Mouse (Mus musculus): ENCODE measurements around the gene Slc36a1. TPM values are rescaled to one million over a fixed set of nuclear protein-coding genes. Genes with fewer than 3 reads are reported as not detected.

Gene Slc36a1
- polyA plus RNA-seq, 1 experiment from 2014 or later: 1.5 TPM

DNA sequence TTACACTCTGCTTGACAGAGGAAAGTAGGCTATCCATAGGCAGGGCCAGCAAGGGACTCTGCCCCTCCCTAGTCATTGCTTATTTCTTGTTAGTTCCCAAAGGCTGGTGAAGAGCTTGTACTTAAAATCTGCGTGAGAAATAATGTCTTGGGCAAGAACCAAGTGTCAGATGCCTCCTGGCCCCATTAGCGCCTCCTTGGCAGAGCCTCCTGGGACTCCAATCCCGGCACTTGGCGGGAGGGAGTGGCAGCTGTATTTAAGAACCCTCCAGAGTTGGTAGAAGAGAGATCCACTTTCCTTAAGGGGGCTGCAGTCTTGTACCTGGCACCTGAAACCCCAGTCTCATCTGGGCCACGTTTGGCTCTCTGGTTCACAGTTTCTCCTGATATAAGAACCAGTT lies 10.0 kb downstream of the Slc36a1 start:
- no peak for ATAC-seq (ENCODE audit: low FRiP score)
- Histone ChIP-seq H3K4me3 (no peak overlapping the region), H3K9me3 (replicated peaks) (peaks cover 6% of the 10 kb centered on the region; the same call in 1 of the 2 replicates), H3K4me1 (0 out of 2 replicates have a peak, but pooled peaks cover 7% of the 10 kb centered on the region), H3K36me3 (peaks cover 7% of the 10 kb centered on the region; the same call in 1 of the 2 replicates), H3K9ac (no peak overlapping the region), H3K27me3 (no peaks in the 10 kb centered on the region), H3K27ac (no peak overlapping the region), H3K4me2 (replicated peaks) (no peak overlapping the region)
- 89% methylated on average over 5 of the region's 5 CpGs for WGBS

DNA sequence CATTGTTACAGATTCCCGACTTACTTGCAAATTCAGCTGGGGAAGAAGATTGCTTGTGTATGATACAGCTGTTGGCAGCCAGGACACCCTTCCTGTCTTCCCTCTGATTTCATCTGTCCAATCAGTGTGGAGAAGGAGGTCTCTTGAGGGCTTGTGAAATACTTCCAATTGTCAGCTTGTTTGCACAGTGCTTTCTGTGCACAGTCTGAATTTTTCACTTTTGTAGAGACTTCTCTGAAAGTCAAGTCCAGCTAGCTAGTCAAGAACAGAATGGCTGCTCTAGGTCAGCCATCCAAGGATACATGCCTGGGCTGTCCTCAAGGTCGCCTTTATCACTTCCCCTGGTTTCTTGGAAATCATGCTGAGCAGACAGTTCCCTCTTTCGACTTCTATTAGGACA lies 10.8 kb downstream of the Slc36a1 start:
- Histone ChIP-seq H3K4me1 (no peaks in the 10 kb centered on the region), H3K4me3 (no peak overlapping the region), H3K9me3 (replicated peaks) (peaks cover 6% of the 10 kb centered on the region; the same call in 1 of the 2 replicates), H3K4me2 (replicated peaks) (no peak overlapping the region), H3K27me3 (no peaks in the 10 kb centered on the region), H3K27ac (no peak overlapping the region), H3K9ac (no peak overlapping the region), H3K36me3 (peaks cover 14% of the 10 kb centered on the region; the same call in 1 of the 2 replicates)
- no peak for ATAC-seq (ENCODE audit: low FRiP score)
- 84% methylated on average over 3 of the region's 3 CpGs for WGBS

DNA sequence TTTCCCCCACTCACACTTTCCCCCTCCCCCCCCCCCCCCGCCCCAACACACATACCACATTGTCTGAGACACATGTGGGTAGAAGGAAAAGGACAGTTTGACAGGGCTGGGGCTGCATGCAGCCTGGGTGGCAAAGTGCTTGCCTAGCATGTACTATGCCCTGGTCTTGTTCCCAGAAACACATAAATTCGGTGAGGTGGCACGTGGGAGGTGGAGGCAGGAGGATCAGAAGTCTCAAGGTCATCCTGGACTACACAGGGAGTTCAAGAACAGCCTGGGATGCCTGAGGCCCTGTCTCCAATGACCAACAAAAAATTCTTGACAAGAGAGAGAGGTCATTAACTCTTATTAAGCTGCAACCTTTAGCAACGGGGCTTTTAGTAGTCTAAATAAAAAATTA lies 11.9 kb downstream of the Slc36a1 start:
- H3K36me3 ChIP-seq: peaks cover 21% of the 10 kb centered on the region; the same call in 1 of the 2 replicates
- H3K9me3 ChIP-seq (replicated peaks): peaks cover 6% of the 10 kb centered on the region; the same call in 1 of the 2 replicates
- H3K27me3 ChIP-seq: no peaks in the 10 kb centered on the region
- WGBS: 69% methylated on average over 3 of the region's 4 CpGs
- H3K4me3 ChIP-seq: no peak overlapping the region
- H3K4me2 ChIP-seq (replicated peaks): no peak overlapping the region
- no peak overlapping the region for H3K27ac ChIP-seq
- no peaks in the 10 kb centered on the region for H3K4me1 ChIP-seq
- H3K9ac ChIP-seq: no peak overlapping the region
- ATAC-seq (ENCODE audit: low FRiP score): no peak

DNA sequence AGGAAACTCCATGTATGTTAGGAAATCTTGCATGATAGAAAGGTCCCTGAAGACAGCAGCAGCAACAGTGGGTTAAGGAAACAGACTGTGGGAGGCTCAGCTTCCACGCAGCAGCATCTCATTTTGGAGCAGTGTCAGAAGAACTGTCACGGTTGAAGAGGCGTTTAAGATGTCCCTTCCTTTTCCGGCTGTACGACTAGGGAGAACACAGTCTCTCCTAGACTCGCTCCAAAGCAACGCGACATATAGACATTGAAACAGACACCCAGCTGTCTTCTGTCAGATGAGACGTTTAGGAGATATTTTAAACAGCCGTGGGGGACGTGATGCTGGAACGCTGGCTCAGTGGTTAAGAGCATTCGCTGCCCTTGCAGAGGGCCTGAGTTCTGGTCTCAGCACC lies 12.7 kb downstream of the Slc36a1 start:
- H3K27me3 ChIP-seq: no peaks in the 10 kb centered on the region
- peaks cover 6% of the 10 kb centered on the region; the same call in 1 of the 2 replicates for H3K9me3 ChIP-seq (replicated peaks)
- no peaks in the 10 kb centered on the region for H3K4me1 ChIP-seq
- no peak overlapping the region for H3K27ac ChIP-seq
- peaks cover 26% of the 10 kb centered on the region for H3K36me3 ChIP-seq
- H3K4me2 ChIP-seq (replicated peaks): no peak overlapping the region
- no peak for ATAC-seq (ENCODE audit: low FRiP score)
- WGBS: 81% methylated on average over 13 of the region's 13 CpGs
- no peak overlapping the region for H3K4me3 ChIP-seq
- H3K9ac ChIP-seq: no peak overlapping the region

DNA sequence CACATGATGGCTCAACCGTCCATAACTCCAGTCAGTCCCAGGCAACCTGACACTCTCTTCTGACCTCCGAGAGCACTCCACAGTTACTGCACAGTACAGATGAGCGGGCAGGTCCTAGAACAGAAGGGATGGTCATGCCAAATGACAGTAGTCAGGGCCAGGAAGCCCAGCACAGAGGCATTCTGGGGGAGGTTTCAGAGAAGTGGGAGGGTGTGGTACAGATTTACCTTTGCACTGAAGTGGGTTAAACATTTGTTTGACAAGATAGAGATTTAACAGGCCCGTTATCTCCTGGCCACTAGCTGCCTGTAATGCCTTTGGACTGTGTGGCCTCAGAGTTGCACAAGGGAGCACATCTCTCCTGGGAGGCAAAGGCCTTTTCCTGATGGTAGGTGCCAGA lies 13.3 kb downstream of the Slc36a1 start:
- WGBS: 87% methylated on average over 4 of the region's 4 CpGs
- no peak overlapping the region for H3K4me2 ChIP-seq (replicated peaks)
- H3K4me1 ChIP-seq: no peaks in the 10 kb centered on the region
- no peak overlapping the region for H3K9ac ChIP-seq
- peaks cover 32% of the 10 kb centered on the region for H3K36me3 ChIP-seq
- H3K27ac ChIP-seq: no peak overlapping the region
- ATAC-seq (ENCODE audit: low FRiP score): no peak
- H3K9me3 ChIP-seq (replicated peaks): peaks cover 6% of the 10 kb centered on the region; the same call in 1 of the 2 replicates
- no peaks in the 10 kb centered on the region for H3K27me3 ChIP-seq
- H3K4me3 ChIP-seq: no peak overlapping the region

DNA sequence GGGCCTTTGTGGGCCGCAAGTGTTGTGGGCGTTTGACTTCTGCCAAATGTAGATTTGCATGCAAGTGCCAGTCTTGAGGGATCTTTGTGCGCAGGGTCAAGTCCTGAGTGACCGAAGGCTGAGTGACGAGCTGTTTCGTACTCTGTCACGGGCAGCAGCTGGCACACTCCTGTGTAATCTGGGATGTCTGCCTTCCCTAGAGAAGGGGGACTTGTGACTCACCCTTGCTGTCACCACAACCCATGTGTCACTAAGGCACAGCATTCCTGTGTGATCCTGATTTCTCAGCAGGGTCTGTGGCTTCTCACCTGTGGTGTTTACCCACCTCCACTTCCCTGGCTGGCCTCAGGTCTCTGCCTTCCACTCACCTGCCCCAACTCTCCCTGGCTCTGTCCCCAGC lies 13.7 kb downstream of the Slc36a1 start:
- no peaks in the 10 kb centered on the region for H3K27me3 ChIP-seq
- H3K4me3 ChIP-seq: no peak overlapping the region
- H3K4me2 ChIP-seq (replicated peaks): no peak overlapping the region
- no peaks in the 10 kb centered on the region for H3K4me1 ChIP-seq
- no peak overlapping the region for H3K9ac ChIP-seq
- 97% methylated on average over 7 of the region's 7 CpGs for WGBS
- H3K27ac ChIP-seq: no peak overlapping the region
- peaks cover 1% of the 10 kb centered on the region; the same call in 1 of the 2 replicates for H3K9me3 ChIP-seq (replicated peaks)
- peaks cover 36% of the 10 kb centered on the region for H3K36me3 ChIP-seq
- no peak for ATAC-seq (ENCODE audit: low FRiP score)

DNA sequence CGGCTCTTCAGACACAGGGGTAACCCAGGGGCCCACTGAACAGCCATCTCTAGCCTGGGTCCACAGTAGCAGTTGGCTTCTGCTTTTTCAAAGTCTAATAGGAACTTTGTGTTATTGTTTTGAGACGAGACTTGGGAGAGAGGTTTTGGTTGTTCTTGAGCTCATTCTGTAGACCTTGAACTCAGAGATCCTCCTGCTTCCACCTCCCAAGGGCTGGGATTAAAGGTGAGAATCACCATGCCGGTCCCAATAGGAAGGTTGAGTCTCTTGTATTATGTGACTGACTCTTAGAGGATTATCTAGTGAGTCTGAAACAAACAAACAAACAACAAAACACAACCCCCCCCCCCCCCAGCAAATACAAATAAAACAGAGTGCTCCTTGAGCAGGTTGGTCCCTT lies 14.3 kb downstream of the Slc36a1 start:
- no peaks in the 10 kb centered on the region for H3K27me3 ChIP-seq
- ATAC-seq (ENCODE audit: low FRiP score): no peak
- H3K36me3 ChIP-seq: peaks cover 42% of the 10 kb centered on the region
- 93% methylated on average over 3 of the region's 3 CpGs for WGBS
- no peak overlapping the region for H3K4me2 ChIP-seq (replicated peaks)
- H3K9ac ChIP-seq: no peak overlapping the region
- no peak overlapping the region for H3K27ac ChIP-seq
- no peaks in the 10 kb centered on the region for H3K9me3 ChIP-seq (replicated peaks)
- no peaks in the 10 kb centered on the region for H3K4me1 ChIP-seq
- H3K4me3 ChIP-seq: no peak overlapping the region

DNA sequence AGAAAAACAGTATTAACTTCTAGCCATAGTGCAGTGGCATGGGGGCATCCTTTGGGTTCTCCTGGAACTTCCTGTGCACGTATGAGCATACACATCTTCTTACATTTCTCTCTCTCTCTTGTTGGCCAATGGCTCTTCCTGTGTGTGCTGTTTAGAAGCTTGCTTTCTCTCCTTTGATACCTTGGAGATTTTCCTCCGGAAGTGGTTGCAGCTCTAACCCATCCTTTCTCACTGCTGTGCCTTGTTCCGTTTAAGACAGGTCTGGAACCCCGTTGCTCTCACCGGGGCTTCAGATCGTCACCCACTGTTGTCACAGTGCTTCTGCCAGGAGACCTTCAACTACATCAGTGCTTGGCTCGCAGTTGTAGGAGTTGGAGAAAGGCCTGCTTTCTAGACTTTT lies 17.2 kb downstream of the Slc36a1 start:
- no peak overlapping the region for H3K4me2 ChIP-seq (replicated peaks)
- no peak overlapping the region for H3K9ac ChIP-seq
- ATAC-seq (ENCODE audit: low FRiP score): no peak
- H3K4me1 ChIP-seq: no peaks in the 10 kb centered on the region
- H3K27ac ChIP-seq: no peak overlapping the region
- H3K36me3 ChIP-seq: peaks cover 68% of the 10 kb centered on the region
- no peak overlapping the region for H3K4me3 ChIP-seq
- 91% methylated on average over 7 of the region's 7 CpGs for WGBS
- no peaks in the 10 kb centered on the region for H3K9me3 ChIP-seq (replicated peaks)
- H3K27me3 ChIP-seq: no peaks in the 10 kb centered on the region

DNA sequence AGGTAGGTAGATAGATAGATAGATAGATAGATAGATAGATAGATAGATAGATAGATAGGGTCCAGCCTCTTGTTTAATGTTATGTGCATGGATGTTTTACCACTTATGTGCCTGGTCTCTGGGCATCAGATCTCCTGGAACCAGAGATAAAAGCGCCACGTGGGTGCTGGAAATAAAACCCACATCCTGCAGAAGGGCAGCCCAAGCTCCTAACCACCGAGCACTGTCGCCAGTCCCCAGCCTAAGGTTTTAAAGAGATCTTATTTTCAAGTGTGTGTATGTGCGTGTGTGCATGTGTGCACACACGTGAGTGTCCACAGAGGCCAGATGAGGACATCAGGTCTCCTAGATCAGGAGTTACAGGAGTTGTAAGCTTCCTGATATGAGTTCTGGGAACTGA lies 26.9 kb downstream of the Slc36a1 start:
- H3K27me3 ChIP-seq: no peaks in the 10 kb centered on the region
- H3K4me2 ChIP-seq (replicated peaks): no peak overlapping the region
- H3K4me1 ChIP-seq: no peaks in the 10 kb centered on the region
- no peaks in the 10 kb centered on the region for H3K9me3 ChIP-seq (replicated peaks)
- H3K27ac ChIP-seq: no peak overlapping the region
- H3K9ac ChIP-seq: no peak overlapping the region
- whole genome bisulfite sequencing: 90% methylated on average over 6 of the region's 6 CpGs
- no peak overlapping the region for H3K4me3 ChIP-seq
- H3K36me3 ChIP-seq: peaks cover 43% of the 10 kb centered on the region
- no peak for ATAC-seq (ENCODE audit: low FRiP score)

DNA sequence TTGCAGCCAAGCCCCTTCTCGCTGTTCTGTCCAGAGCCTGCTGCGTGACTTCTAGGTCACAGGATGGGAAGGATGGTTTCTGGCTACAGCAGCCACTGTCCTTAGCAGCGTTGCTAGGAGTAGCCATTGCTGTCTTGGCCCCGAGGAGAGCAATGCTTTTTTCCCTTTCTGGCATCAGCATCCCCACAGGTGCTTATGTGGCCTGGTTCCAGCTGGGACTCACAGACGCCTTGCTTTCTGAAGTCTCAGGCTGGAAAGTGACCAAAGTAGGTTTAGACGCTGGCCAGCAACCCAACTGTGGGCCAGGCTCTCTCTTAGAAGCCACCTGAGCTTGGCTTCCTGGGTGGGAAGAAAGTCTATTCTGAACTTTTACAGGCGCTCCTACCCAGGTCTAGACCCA lies 30.1 kb downstream of the Slc36a1 start:
- Histone ChIP-seq H3K27ac (no peak overlapping the region), H3K36me3 (peaks cover 21% of the 10 kb centered on the region), H3K4me1 (no peaks in the 10 kb centered on the region), H3K9ac (no peak overlapping the region), H3K4me2 (replicated peaks) (no peak overlapping the region), H3K4me3 (no peak overlapping the region), H3K9me3 (replicated peaks) (no peaks in the 10 kb centered on the region), H3K27me3 (no peaks in the 10 kb centered on the region)
- no peak for ATAC-seq (ENCODE audit: low FRiP score)
- 87% methylated on average over 7 of the region's 7 CpGs for WGBS

DNA sequence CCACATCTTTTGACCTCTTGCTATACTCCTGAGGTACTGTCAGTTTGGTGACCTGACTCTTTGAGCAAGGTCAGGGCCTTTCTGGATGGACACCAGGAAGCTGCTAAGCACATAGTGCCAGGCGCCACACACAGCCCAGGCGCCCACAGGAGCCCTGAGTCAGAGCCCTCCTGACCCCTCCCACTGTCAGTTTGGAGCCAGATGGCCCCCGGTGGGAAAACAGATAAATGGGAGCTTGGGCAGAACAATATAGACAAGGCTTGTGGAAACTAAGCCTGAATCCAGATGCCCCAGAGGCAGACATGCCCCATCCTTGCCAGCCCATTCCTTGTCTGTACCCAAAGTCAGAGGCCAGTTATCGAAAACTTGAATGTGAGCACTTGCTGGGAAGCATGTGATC lies 30.6 kb downstream of the Slc36a1 start:
- Histone ChIP-seq H3K9me3 (replicated peaks) (no peaks in the 10 kb centered on the region), H3K4me2 (replicated peaks) (no peak overlapping the region), H3K36me3 (peaks cover 21% of the 10 kb centered on the region), H3K27me3 (no peaks in the 10 kb centered on the region), H3K9ac (no peak overlapping the region), H3K27ac (no peak overlapping the region), H3K4me3 (no peak overlapping the region), H3K4me1 (no peaks in the 10 kb centered on the region)
- ATAC-seq (ENCODE audit: low FRiP score): no peak
- whole genome bisulfite sequencing: 84% methylated on average over 4 of the region's 4 CpGs

DNA sequence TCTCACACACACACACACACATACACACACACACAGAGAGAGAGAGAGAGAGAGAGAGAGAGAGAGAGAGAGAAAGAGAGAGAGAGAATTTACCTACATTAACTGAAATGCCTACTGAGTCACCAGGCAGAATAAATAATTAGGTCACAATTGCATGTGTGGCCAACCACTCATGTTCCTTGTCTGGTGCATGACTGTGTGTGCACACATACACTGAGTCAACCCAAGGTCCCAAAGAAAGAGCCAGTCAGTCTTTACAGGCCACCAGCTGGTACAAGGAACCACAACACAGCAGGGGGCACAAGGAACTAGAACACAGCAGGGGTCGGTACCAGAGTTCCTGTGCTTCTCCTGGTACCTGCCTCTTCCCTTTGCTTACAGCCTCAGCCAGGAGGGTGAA lies 32.7 kb downstream of the Slc36a1 start:
- no peaks in the 10 kb centered on the region for H3K27me3 ChIP-seq
- H3K27ac ChIP-seq: no peak overlapping the region
- WGBS: 63% methylated on average over 1 of the region's 1 CpGs

DNA sequence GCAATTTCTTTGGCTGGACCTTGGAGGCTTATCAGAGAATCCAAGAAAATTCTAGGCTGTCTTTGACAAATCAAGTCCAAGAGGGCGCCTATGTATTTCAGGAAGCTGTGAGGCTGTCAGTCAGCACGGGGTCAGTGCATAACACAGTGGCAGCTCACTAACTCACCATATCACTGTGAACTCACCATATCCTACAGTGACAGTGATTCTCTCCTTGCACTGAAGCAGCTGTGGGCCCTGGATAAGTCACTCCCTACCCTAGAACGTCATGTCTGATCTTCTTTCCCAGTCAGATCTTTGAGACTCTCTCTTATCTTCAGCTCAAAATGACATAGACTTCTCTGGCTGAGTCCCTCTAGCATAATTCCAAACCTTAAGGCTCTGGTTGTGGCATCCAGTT lies 35.3 kb downstream of the Slc36a1 start:
- Histone ChIP-seq H3K9me3 (replicated peaks) (no peaks in the 10 kb centered on the region), H3K4me3 (no peak overlapping the region), H3K4me2 (replicated peaks) (no peak overlapping the region), H3K27me3 (no peaks in the 10 kb centered on the region), H3K9ac (no peak overlapping the region), H3K36me3 (no peaks in the 10 kb centered on the region), H3K27ac (no peak overlapping the region), H3K4me1 (no peaks in the 10 kb centered on the region)
- ATAC-seq (ENCODE audit: low FRiP score): no peak
- 76% methylated on average over 3 of the region's 3 CpGs for WGBS

More for the DNA sequence above, 32.7 kb downstream of the Slc36a1 start:
- no peak overlapping the region for H3K4me3 ChIP-seq
- H3K9ac ChIP-seq: no peak overlapping the region
- no peak for ATAC-seq (ENCODE audit: low FRiP score)
- no peak overlapping the region for H3K4me2 ChIP-seq (replicated peaks)
- no peaks in the 10 kb centered on the region for H3K4me1 ChIP-seq
- peaks cover 11% of the 10 kb centered on the region; the same call in 1 of the 2 replicates for H3K36me3 ChIP-seq
- no peaks in the 10 kb centered on the region for H3K9me3 ChIP-seq (replicated peaks)

Data from hindbrain, embryonic 12.5 days (tissue).